Mouse (Mus musculus) embryo, embryonic 9.5 days (tissue): ENCODE measurements around the gene Cda.

Source experiments
- DNase-seq: peaks from one replicate; pipeline ENCODE4 v3.0.0-alpha.2; 2017; ENCODE audit errors: extremely low spot score

Gene Cda

GRCm38 (mm10) chr4:138367641-138368497 lies at the start of gene Cda:
Gene Cda (minus strand): TSS chr4:138367992.
- DNase-seq = peak; percentile 81

- DNase-seq = no peak
Measured at GRCm38 (mm10) chr4:138416414-138416813, 48.6 kb upstream of the Cda start.

- no peak for DNase-seq
Measured at GRCm38 (mm10) chr4:138415991-138416390, 48.2 kb upstream of the Cda start.

GRCm38 (mm10) chr4:138414725-138415124 lies 46.9 kb upstream of the Cda start:
- no peak for DNase-seq

GRCm38 (mm10) chr4:138411504-138412121 lies 43.8 kb upstream of the Cda start:
- no peak for DNase-seq

- DNase-seq = no peak
Measured at GRCm38 (mm10) chr4:138411011-138411410, 43.2 kb upstream of the Cda start.

GRCm38 (mm10) chr4:138407479-138408194 lies 39.8 kb upstream of the Cda start:
- DNase-seq = no peak

GRCm38 (mm10) chr4:138404806-138405205 lies 37.0 kb upstream of the Cda start:
- peak; percentile 29 for DNase-seq

- DNase-seq = no peak
Measured at GRCm38 (mm10) chr4:138396711-138397110, 28.9 kb upstream of the Cda start.

GRCm38 (mm10) chr4:138395971-138396645 lies 28.3 kb upstream of the Cda start, which contains the start of gene Fam43b:
Gene Fam43b (minus strand): TSS chr4:138396528.
- DNase-seq = peak; percentile 46

GRCm38 (mm10) chr4:138395087-138395970 lies 27.5 kb upstream of the Cda start:
- peak; percentile 35 for DNase-seq

- no peak for DNase-seq
Measured at GRCm38 (mm10) chr4:138393703-138394102, 25.9 kb upstream of the Cda start.

GRCm38 (mm10) chr4:138383789-138384188 lies 16.0 kb upstream of the Cda start:
- no peak for DNase-seq

GRCm38 (mm10) chr4:138382462-138382861 lies 14.7 kb upstream of the Cda start:
- DNase-seq = no peak

GRCm38 (mm10) chr4:138380132-138380689 lies 12.4 kb upstream of the Cda start:
- no peak for DNase-seq

GRCm38 (mm10) chr4:138379091-138379840 lies 11.5 kb upstream of the Cda start:
- DNase-seq = peak; percentile 54

- DNase-seq = peak; percentile 45
Measured at GRCm38 (mm10) chr4:138377526-138377925, 9.7 kb upstream of the Cda start.

- no peak for DNase-seq
Measured at GRCm38 (mm10) chr4:138375117-138375516, 7.3 kb upstream of the Cda start.

GRCm38 (mm10) chr4:138370996-138371516 lies 3.3 kb upstream of the Cda start:
- DNase-seq = no peak
